Mouse (Mus musculus) neural tube, embryonic 15.5 days (tissue): ENCODE measurements around the gene Kcnh5. TPM values are rescaled to one million over a fixed set of nuclear protein-coding genes. Genes with fewer than 3 reads are reported as not detected.

Experiments used
- ATAC-seq: fragments of 200-750 bp; cut with Nextera tagmentation; 2 replicates; pipeline ENCODE4 v1.8.0; 2017; ENCODE audit warnings: mild to moderate bottlenecking, moderate TSS enrichment, moderate library complexity; ENCODE audit not compliant: low FRiP score
- H3K27ac ChIP-seq: fragments of 300-500 bp; sonication (generic); replicated peaks from 2 replicates; pipeline ENCODE4 v1.5.1; 2015; ENCODE audit warnings: mild to moderate bottlenecking, inconsistent platforms
- H3K27me3 ChIP-seq: fragments of 300-500 bp; sonication (generic); replicated peaks from 2 replicates; pipeline ENCODE4 v1.6.1; 2015; ENCODE audit warnings: inconsistent platforms
- H3K36me3 ChIP-seq: fragments of 300-500 bp; sonication (generic); 2 replicates; pipeline ENCODE4 v1.6.1; 2015; ENCODE audit warnings: inconsistent platforms
- H3K4me1 ChIP-seq: fragments of 300-500 bp; sonication (generic); 2 replicates; pipeline ENCODE4 v1.6.1; 2015; ENCODE audit warnings: inconsistent platforms
- H3K4me2 ChIP-seq: fragments of 300-500 bp; sonication (generic); 2 replicates; pipeline ENCODE4 v1.6.1; 2015; ENCODE audit warnings: inconsistent platforms, mild to moderate bottlenecking, moderate library complexity
- H3K4me3 ChIP-seq: fragments of 300-500 bp; sonication (generic); replicated peaks from 2 replicates; pipeline ENCODE4 v1.5.1; 2015; ENCODE audit warnings: mild to moderate bottlenecking, inconsistent platforms
- H3K9ac ChIP-seq: fragments of 300-500 bp; sonication (generic); replicated peaks from 2 replicates; pipeline ENCODE4 v1.6.1; 2015; ENCODE audit warnings: mild to moderate bottlenecking, inconsistent platforms
- H3K9me3 ChIP-seq: fragments of 300-500 bp; sonication (generic); replicated peaks from 2 replicates; pipeline ENCODE4 v1.6.1; 2016; ENCODE audit warnings: inconsistent platforms
- WGBS: fragments of 180-500 bp; shearing (Covaris S2); methylation state at CpG from one replicate; pipeline ENCODE4 v1.1.7; 2015; ENCODE audit warnings: mixed read lengths; 5-methylcytosine and 5-hydroxymethylcytosine counted together
- polyA plus RNA-seq: library from polyadenylated mRNA; unstranded; fragments of >200 nt; fragmentation: Nextera tagmentation; extraction: Ambion mirVana; gene quantifications from 2 replicates; pipeline ENCODE4 v1.2.1, GENCODE M21; 2015

Kcnh5 gene
- polyA plus RNA-seq, 1 experiment from 2014 or later = 5.5 TPM

DNA sequence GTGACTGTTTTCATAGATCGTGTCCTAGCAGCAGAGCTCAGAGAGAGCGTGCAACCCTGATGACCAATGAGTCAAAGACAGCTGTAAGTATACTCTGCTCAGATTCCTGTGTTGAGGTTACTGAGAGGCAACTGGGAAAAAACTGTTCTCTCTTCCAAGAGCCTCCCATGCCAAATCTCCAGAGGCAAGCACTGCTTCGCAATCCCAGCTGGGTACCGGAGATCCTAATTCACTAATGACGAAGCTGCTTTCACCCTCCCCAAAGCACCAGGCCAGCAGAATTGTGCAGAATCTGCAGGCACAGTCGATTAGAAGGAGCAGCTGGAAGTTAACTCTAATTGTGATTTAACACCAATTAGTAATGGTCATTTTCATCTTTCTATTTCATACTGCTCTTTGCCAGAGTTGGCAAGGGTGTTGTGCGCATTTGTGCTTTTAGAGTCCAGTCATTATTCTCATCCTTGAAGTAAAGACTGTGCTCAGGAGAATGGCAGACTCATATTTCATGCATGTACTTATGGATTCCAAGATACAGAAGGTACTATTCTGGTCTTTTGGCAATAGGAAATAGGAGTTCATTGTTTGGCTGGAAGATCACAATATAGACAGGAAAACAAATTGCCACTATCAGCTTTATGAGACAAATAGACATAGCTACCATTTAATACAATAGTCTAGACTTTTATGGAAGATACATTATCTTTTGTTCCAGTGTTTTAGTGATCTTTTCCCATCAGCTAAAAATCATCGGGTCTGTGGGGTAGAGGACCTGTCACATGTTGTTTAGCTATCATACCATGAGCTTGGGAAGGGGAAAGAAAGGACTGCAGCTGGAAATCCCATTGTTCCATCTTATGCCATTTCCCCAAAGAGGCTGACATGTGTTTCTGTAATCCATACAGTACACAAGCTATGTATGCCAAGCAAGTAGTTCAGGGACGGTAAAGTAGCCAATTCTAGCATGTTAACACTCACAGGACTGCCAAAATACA lies 225.7 kb downstream of the Kcnh5 start:
- H3K9me3 ChIP-seq = no peaks in the 10 kb centered on the region
- H3K4me2 ChIP-seq = no peak overlapping the region
- no peak for ATAC-seq
- H3K9ac ChIP-seq = no peak overlapping the region
- 31% methylated on average over 9 of the region's 9 CpGs for WGBS
- peaks cover 10% of the 10 kb centered on the region; the same call in 1 of the 2 replicates for H3K4me1 ChIP-seq
- H3K4me3 ChIP-seq = no peak overlapping the region
- 0 out of 2 replicates have a peak overlapping the region, but pooled peaks have one; percentile 28 for H3K27ac ChIP-seq
- H3K27me3 ChIP-seq = no peaks in the 10 kb centered on the region
- H3K36me3 ChIP-seq = no peaks in the 10 kb centered on the region

DNA sequence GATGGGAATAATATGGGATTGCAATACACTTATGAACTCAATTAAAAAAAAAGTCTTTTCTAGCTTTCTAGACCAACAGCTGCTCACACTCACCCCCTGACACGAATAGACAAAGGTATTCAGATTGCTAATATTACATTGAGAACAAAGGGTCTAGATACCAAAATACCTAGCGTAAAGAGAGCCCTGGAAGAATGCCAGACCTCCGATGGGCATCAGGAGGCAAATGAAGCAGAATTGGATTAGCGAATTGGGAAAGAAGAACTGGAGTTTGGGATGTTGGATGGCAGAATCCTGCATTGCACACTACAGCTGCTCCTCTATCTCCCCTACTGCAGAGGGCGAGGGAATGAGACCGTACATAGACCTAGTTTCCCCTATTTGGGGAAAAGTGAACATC lies 275.8 kb downstream of the Kcnh5 start:
- Histone ChIP-seq H3K27ac (no peak overlapping the region), H3K4me2 (no peak overlapping the region), H3K4me1 (no peaks in the 10 kb centered on the region), H3K27me3 (no peaks in the 10 kb centered on the region), H3K9ac (no peak overlapping the region), H3K4me3 (no peak overlapping the region), H3K9me3 (no peaks in the 10 kb centered on the region), H3K36me3 (no peaks in the 10 kb centered on the region)
- 64% methylated on average over 6 of the region's 6 CpGs for WGBS
- no peak for ATAC-seq

DNA sequence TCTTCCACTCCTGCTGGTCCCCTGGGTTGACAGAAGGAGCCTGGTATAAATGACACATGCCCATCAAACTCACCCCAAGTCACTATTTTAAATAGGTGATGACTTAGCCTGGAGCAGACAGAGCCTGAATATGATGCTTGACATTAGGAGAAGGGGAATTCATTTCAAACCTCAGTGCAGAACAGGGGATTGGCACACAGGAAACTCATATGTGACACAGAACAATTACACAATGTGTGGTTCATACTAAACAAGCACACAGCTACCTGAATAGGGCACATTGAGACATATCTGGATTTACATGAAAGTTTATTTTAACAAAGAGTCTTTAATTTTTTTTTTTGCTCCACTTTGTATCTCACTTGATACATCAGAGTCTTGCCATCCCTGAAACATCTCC lies 276.4 kb downstream of the Kcnh5 start:
- H3K36me3 ChIP-seq = no peaks in the 10 kb centered on the region
- no peaks in the 10 kb centered on the region for H3K9me3 ChIP-seq
- H3K27ac ChIP-seq = no peak overlapping the region
- H3K9ac ChIP-seq = no peak overlapping the region
- no peaks in the 10 kb centered on the region for H3K4me1 ChIP-seq
- ATAC-seq = no peak
- H3K4me3 ChIP-seq = no peak overlapping the region
- no peaks in the 10 kb centered on the region for H3K27me3 ChIP-seq
- H3K4me2 ChIP-seq = no peak overlapping the region

- Histone ChIP-seq H3K27me3 (no peaks in the 10 kb centered on the region), H3K36me3 (no peaks in the 10 kb centered on the region), H3K4me1 (no peaks in the 10 kb centered on the region), H3K9me3 (no peaks in the 10 kb centered on the region), H3K27ac (no peak overlapping the region), H3K4me2 (no peak overlapping the region), H3K9ac (no peak overlapping the region), H3K4me3 (no peak overlapping the region)
- 95% methylated on average over 4 of the region's 4 CpGs for WGBS
- no peak for ATAC-seq
These were observed 278.1 kb downstream of the Kcnh5 start for GRCm38 (mm10) chr12:74899055-74899454.

GRCm38 (mm10) chr12:74898211-74898610 lies 278.9 kb downstream of the Kcnh5 start:
- H3K4me3 ChIP-seq = no peak overlapping the region
- H3K27ac ChIP-seq = no peak overlapping the region
- ATAC-seq = no peak
- no peaks in the 10 kb centered on the region for H3K9me3 ChIP-seq
- no peaks in the 10 kb centered on the region for H3K36me3 ChIP-seq
- no peak overlapping the region for H3K4me2 ChIP-seq
- no peaks in the 10 kb centered on the region for H3K4me1 ChIP-seq
- H3K27me3 ChIP-seq = no peaks in the 10 kb centered on the region
- 91% methylated on average over 9 of the region's 9 CpGs for WGBS
- no peak overlapping the region for H3K9ac ChIP-seq

- no peak for ATAC-seq
- H3K27me3 ChIP-seq = no peaks in the 10 kb centered on the region
- H3K4me2 ChIP-seq = no peak overlapping the region
- no peaks in the 10 kb centered on the region for H3K36me3 ChIP-seq
- H3K4me1 ChIP-seq = no peaks in the 10 kb centered on the region
- WGBS = 92% methylated on average over 11 of the region's 11 CpGs
- no peak overlapping the region for H3K9ac ChIP-seq
- no peaks in the 10 kb centered on the region for H3K9me3 ChIP-seq
- H3K27ac ChIP-seq = no peak overlapping the region
- no peak overlapping the region for H3K4me3 ChIP-seq
These were observed 282.2 kb downstream of the Kcnh5 start for GRCm38 (mm10) chr12:74894870-74895423.

DNA sequence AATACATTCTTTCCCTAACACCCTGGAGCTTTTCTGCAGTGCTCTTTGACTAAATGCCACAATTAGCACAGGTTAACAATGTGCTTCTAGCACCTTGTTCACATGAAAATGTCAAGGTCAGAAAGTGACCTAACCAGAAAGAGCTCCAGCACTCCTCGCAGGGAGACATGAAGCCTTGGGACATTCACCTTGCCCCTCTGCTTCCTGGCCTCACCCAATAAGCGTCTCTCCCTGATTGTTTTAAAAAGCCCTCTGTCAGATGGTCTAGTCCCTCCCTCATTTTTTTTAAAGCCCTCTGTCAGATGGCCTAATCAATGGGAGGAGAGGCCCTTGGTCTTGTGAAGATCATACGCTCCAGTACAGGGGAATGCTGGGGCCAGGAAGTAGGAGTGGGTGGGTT lies 287.7 kb downstream of the Kcnh5 start:
- H3K4me3 ChIP-seq = no peak overlapping the region
- WGBS = 69% methylated on average over 3 of the region's 3 CpGs

GRCm38 (mm10) chr12:74887064-74887463 lies 290.1 kb downstream of the Kcnh5 start:
- Histone ChIP-seq H3K9ac (no peak overlapping the region), H3K27ac (no peak overlapping the region), H3K4me2 (no peak overlapping the region), H3K4me1 (no peaks in the 10 kb centered on the region), H3K36me3 (no peaks in the 10 kb centered on the region), H3K4me3 (no peak overlapping the region), H3K27me3 (no peaks in the 10 kb centered on the region), H3K9me3 (no peaks in the 10 kb centered on the region)
- no peak for ATAC-seq
- WGBS = 89% methylated on average over 1 of the region's 1 CpGs

More for the DNA sequence above, 287.7 kb downstream of the Kcnh5 start:
- H3K4me2 ChIP-seq = no peak overlapping the region
- no peak overlapping the region for H3K9ac ChIP-seq
- H3K27ac ChIP-seq = no peak overlapping the region
- no peak for ATAC-seq
- H3K27me3 ChIP-seq = no peaks in the 10 kb centered on the region
- no peaks in the 10 kb centered on the region for H3K9me3 ChIP-seq
- H3K36me3 ChIP-seq = no peaks in the 10 kb centered on the region
- no peaks in the 10 kb centered on the region for H3K4me1 ChIP-seq

DNA sequence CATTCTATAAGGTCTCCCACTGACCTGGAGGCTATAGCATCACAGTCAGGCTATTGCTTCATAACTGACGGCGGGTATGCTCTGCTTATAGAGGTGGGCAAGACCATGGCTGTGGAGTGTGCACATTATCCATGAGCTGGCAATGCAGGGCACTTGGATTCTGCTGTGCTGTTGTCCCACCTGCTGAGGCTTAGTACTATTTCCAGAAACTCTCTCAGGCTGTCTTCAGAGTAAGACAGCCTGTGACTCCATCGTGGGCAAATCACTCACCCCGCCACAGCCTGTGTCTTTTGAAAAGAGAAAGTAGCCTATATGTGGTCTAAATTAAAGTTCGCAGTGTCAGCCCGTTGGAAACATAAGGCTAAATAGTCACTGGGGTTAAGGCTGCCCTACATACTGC lies 295.8 kb downstream of the Kcnh5 start:
- WGBS = 90% methylated on average over 6 of the region's 6 CpGs

DNA sequence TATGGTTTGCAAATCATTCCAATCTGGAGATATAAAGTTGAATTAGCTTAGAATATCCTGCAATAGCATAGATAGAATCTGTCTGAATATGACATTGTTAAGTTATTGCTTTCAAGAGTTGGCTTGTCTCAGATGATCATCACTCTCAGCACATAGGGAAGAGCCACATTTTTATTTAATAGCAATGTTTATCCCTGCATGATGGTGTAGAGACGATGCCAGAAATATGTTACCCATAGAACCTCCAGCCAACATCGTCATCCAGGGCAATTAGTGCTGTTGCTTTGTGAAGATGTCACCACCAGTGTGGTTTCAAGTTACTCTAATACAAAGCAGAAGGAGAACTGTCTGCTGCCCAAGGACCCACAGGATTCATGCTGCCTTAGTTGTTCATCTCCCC lies 321.5 kb downstream of the Kcnh5 start:
- Histone ChIP-seq H3K36me3 (no peaks in the 10 kb centered on the region), H3K9ac (no peak overlapping the region), H3K4me2 (no peak overlapping the region), H3K4me3 (no peak overlapping the region), H3K27me3 (no peaks in the 10 kb centered on the region), H3K9me3 (no peaks in the 10 kb centered on the region), H3K27ac (no peak overlapping the region), H3K4me1 (no peaks in the 10 kb centered on the region)
- ATAC-seq = no peak
- WGBS = 64% methylated on average over 2 of the region's 2 CpGs

More for the DNA sequence above, 295.8 kb downstream of the Kcnh5 start:
- H3K27ac ChIP-seq = no peak overlapping the region
- H3K27me3 ChIP-seq = no peaks in the 10 kb centered on the region
- H3K4me1 ChIP-seq = no peaks in the 10 kb centered on the region
- H3K9ac ChIP-seq = no peak overlapping the region
- no peak for ATAC-seq
- no peaks in the 10 kb centered on the region for H3K36me3 ChIP-seq
- no peak overlapping the region for H3K4me3 ChIP-seq
- no peaks in the 10 kb centered on the region for H3K9me3 ChIP-seq
- H3K4me2 ChIP-seq = no peak overlapping the region

DNA sequence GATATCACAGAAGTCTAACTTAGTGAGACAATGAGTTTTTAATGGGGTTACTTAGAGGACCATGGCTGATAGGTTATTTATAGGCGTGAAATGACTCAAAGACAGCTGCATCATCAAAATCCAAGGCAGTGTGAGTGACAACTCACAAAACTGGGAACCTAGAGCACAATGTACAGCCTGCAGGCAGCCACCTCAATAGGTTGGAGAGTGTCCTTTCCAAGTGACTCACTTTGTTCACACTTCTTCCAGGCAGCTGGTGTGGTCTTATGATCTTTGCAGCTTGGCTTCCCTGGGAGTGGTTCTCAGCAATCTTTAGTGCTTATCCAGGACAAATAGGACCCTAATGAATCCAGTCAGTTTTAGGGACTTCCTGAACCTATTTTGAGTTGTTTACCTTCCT lies 322.9 kb downstream of the Kcnh5 start:
- no peak overlapping the region for H3K4me2 ChIP-seq
- no peaks in the 10 kb centered on the region for H3K36me3 ChIP-seq
- H3K27ac ChIP-seq = no peak overlapping the region
- 64% methylated on average over 1 of the region's 1 CpGs for WGBS
- no peaks in the 10 kb centered on the region for H3K9me3 ChIP-seq
- H3K4me1 ChIP-seq = peaks cover 4% of the 10 kb centered on the region; the same call in 1 of the 2 replicates
- H3K9ac ChIP-seq = no peak overlapping the region
- H3K27me3 ChIP-seq = no peaks in the 10 kb centered on the region
- ATAC-seq = no peak
- H3K4me3 ChIP-seq = no peak overlapping the region

GRCm38 (mm10) chr12:74850323-74850722 lies 326.8 kb downstream of the Kcnh5 start:
- Histone ChIP-seq H3K9me3 (no peaks in the 10 kb centered on the region), H3K27me3 (no peaks in the 10 kb centered on the region), H3K4me2 (no peak overlapping the region), H3K4me1 (peaks cover 4% of the 10 kb centered on the region; the same call in 1 of the 2 replicates), H3K9ac (no peak overlapping the region), H3K4me3 (no peak overlapping the region), H3K36me3 (no peaks in the 10 kb centered on the region), H3K27ac (no peak overlapping the region)
- 32% methylated on average over 2 of the region's 2 CpGs for WGBS
- ATAC-seq = no peak
